Comparison of ENCODE assay signal across 23 mouse cellular contexts in the genomic region with DNA sequence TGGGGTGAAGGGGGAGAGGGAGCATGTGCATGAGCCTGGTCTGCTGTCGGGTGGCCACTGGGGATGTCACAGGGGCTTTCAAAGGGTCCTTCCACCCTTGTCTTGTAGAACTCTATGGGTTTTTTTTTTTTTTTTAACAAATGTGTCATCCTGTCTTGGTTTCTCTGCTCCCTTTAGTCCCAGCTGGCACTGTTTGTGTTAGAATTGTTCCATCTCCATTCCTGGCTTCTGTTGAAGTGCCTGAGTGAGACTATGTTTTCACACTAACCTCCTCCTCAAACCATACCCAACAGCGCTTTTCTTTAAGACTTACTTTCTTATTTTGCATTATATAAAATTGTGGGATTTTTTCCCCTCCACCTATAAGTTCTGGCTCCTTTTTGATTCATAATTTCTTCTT. TPM values are rescaled to one million over a fixed set of nuclear protein-coding genes. Genes with fewer than 3 reads are reported as not detected.
DNase-seq lines count a peak whose midpoint lies in the region; ATAC-seq and TF ChIP-seq lines count a peak whose summit lies in the region.
"Had no signal": no experiment of that assay in that cellular context is flagged by ENCODE, and none has a peak within 500 bp of the region (broad histone marks: within the 10 kb centered on the region; RNA-seq: fewer than 3 reads in every experiment).

No protein-coding gene starts in this region.

- 0 out of 2 replicates have a peak overlapping the region, but pooled peaks have one; percentile 89 for H3K27ac ChIP-seq in heart, embryonic 13.5 days (replicated peaks)
- H3K27ac ChIP-seq in heart, adult 2 months: no peak overlapping the region
- 0 out of 2 replicates have a peak overlapping the region, but pooled peaks have one; percentile 15 for H3K27ac ChIP-seq in intestine, embryonic 15.5 days
- no peak overlapping the region for H3K27ac ChIP-seq in intestine, postnatal 0 days (ENCODE audit: low read depth, low read length)
- H3K27ac ChIP-seq: forebrain, embryonic 15.5 days; hindbrain, embryonic 14.5 days had no signal

- H3K27me3 ChIP-seq in heart, embryonic 13.5 days (replicated peaks): no peaks in the 10 kb centered on the region
- H3K27me3 ChIP-seq in heart, adult 2 months (ENCODE audit: control insufficient read depth, insufficient read depth, low read length): no peaks in the 10 kb centered on the region
- no peaks in the 10 kb centered on the region for H3K27me3 ChIP-seq in intestine, embryonic 15.5 days (replicated peaks)
- H3K27me3 ChIP-seq in intestine, postnatal 0 days (replicated peaks; ENCODE audit: control insufficient read depth, insufficient read depth, low read length): no peaks in the 10 kb centered on the region
- H3K27me3 ChIP-seq: embryonic facial prominence, embryonic 12.5 days; forebrain, embryonic 15.5 days had no signal

- H3K36me3 ChIP-seq in heart, embryonic 13.5 days: no peaks in the 10 kb centered on the region
- no peaks in the 10 kb centered on the region for H3K36me3 ChIP-seq in heart, adult 2 months (ENCODE audit: control insufficient read depth, insufficient read depth, low read length)
- H3K36me3 ChIP-seq in intestine, embryonic 15.5 days: no peaks in the 10 kb centered on the region
- no peaks in the 10 kb centered on the region for H3K36me3 ChIP-seq in intestine, postnatal 0 days (ENCODE audit: control insufficient read depth, insufficient read depth)
- H3K36me3 ChIP-seq: embryonic facial prominence, embryonic 12.5 days; forebrain, embryonic 15.5 days; G1E had no signal

- intact Hi-C loops in heart, adult 2 months (cut with DNase I): no loop called here

- H3K4me1 ChIP-seq in heart, embryonic 13.5 days: peaks cover 76% of the 10 kb centered on the region
- peaks cover 7% of the 10 kb centered on the region for H3K4me1 ChIP-seq in heart, adult 2 months (ENCODE audit: control insufficient read depth, insufficient read depth, low read length)
- peaks cover 14% of the 10 kb centered on the region for H3K4me1 ChIP-seq in intestine, embryonic 15.5 days (replicated peaks)
- H3K4me1 ChIP-seq in intestine, postnatal 0 days (replicated peaks; ENCODE audit: control insufficient read depth, insufficient read depth, low read length): no peaks in the 10 kb centered on the region

- H3K9me3 ChIP-seq in heart, embryonic 13.5 days: no peaks in the 10 kb centered on the region
- no peaks in the 10 kb centered on the region for H3K9me3 ChIP-seq in intestine, embryonic 15.5 days
- no peaks in the 10 kb centered on the region for H3K9me3 ChIP-seq in intestine, postnatal 0 days (ENCODE audit: control insufficient read depth)
- H3K9me3 ChIP-seq: embryonic facial prominence, embryonic 12.5 days; forebrain, embryonic 15.5 days; G1E had no signal

- no peak for ATAC-seq in heart, embryonic 13.5 days (ENCODE audit: extremely low read depth, insufficient number of reproducible peaks, low FRiP score, low TSS enrichment)
- ATAC-seq in intestine, embryonic 15.5 days: no peak
- ATAC-seq in intestine, postnatal 0 days: no peak
- ATAC-seq: forebrain, embryonic 15.5 days; intestine, embryonic 16.5 days had no signal

- H3K4me3 ChIP-seq in heart, embryonic 13.5 days: no peak overlapping the region
- no peak overlapping the region for H3K4me3 ChIP-seq in heart, adult 2 months
- H3K4me3 ChIP-seq in intestine, embryonic 15.5 days (replicated peaks): no peak overlapping the region
- no peak overlapping the region for H3K4me3 ChIP-seq in intestine, postnatal 0 days (ENCODE audit: low read depth, low read length)
- H3K4me3 ChIP-seq: embryonic facial prominence, embryonic 12.5 days; forebrain, embryonic 15.5 days had no signal

- H3K4me2 ChIP-seq in heart, embryonic 13.5 days: no peak overlapping the region
- no peak overlapping the region for H3K4me2 ChIP-seq in intestine, embryonic 15.5 days (replicated peaks)
- H3K4me2 ChIP-seq in intestine, postnatal 0 days (replicated peaks; ENCODE audit: low read depth): no peak overlapping the region
- H3K4me2 ChIP-seq: embryonic facial prominence, embryonic 12.5 days; forebrain, embryonic 15.5 days; hindbrain, embryonic 14.5 days had no signal

- no peak overlapping the region for H3K9ac ChIP-seq in heart, embryonic 13.5 days
- no peak overlapping the region for H3K9ac ChIP-seq in heart, adult 2 months (ENCODE audit: low read depth, low read length)
- no peak overlapping the region for H3K9ac ChIP-seq in intestine, embryonic 15.5 days
- no peak overlapping the region for H3K9ac ChIP-seq in intestine, postnatal 0 days (ENCODE audit: low read depth, low read length)
- H3K9ac ChIP-seq: embryonic facial prominence, embryonic 12.5 days; forebrain, embryonic 15.5 days; hindbrain, embryonic 14.5 days had no signal

- no peak for DNase-seq in heart, adult 2 months
- peak; percentile 42 for DNase-seq in right cerebral cortex, adult 18-20 months
- no peak for DNase-seq in right cerebral cortex, postnatal 14 days
- DNase-seq in telencephalon, adult 2 months (ENCODE audit: low read depth, low spot score): peak; percentile 81
- DNase-seq in gastrocnemius, adult 8-10 months (ENCODE audit: low spot score in 2 of 2): no peak
- DNase-seq: adrenal gland, postnatal 10 days; cerebellum, adult 11-12 months; cerebellum, adult 9-10 months; cerebellum, postnatal 25 days; gastrocnemius, postnatal 10 days; heart, adult 18-20 months; heart, postnatal 4 days had no signal

- TF ChIP-seq POLR2A in heart, adult 2 months (IDR thresholded peaks at IDR 0.05; ENCODE audit: insufficient read depth, low read depth, low read length): no peak

- 59% methylated on average over 2 of the region's 2 CpGs for WGBS in heart, embryonic 13.5 days
- WGBS in heart, adult 2 months: 95% methylated on average over 2 of the region's 2 CpGs
- 86% methylated on average over 2 of the region's 2 CpGs for WGBS in intestine, embryonic 15.5 days
- WGBS in intestine, postnatal 0 days: 71% methylated on average over 2 of the region's 2 CpGs

- no peak for TF ChIP-seq CTCF in heart, adult 2 months (IDR thresholded peaks at IDR 0.05)
- no peak for TF ChIP-seq CTCF in intestine, postnatal 0 days (IDR thresholded peaks at IDR 0.05; ENCODE audit: low read depth)

- TF ChIP-seq EP300 in heart, adult 2 months (IDR thresholded peaks at IDR 0.05; ENCODE audit: insufficient read depth, low read depth, low read length): no peak

- no peaks in the 10 kb centered on the region for H3K79me2 ChIP-seq in heart, adult 2 months (replicated peaks; ENCODE audit: control insufficient read depth, insufficient read depth, low read length)

RNA-seq across cellular contexts. Expression of a gene that starts 15.5 kb away (rescaled TPM):
- polyA plus RNA-seq in heart, embryonic 13.5 days (2015; fragmentation: Nextera tagmentation; extraction: Ambion mirVana): 262 and 266 TPM in 2 replicates
- total RNA-seq in heart, adult 2 months (2021): 10 to 100 TPM; 31.1 to 36.1 TPM
- polyA plus RNA-seq in heart, adult 2 months (2012; rRNA removed): 25.5 and 30.5 TPM in 2 replicates
- polyA plus RNA-seq in intestine, embryonic 15.5 days (2015; fragmentation: Nextera tagmentation; extraction: Ambion mirVana): 299 and 320 TPM in 2 replicates
- 246 and 259 TPM in 2 replicates for polyA plus RNA-seq in intestine, postnatal 0 days (2015; fragmentation: Nextera tagmentation; extraction: Ambion mirVana)
- 10 to 100 TPM; 22.4 to 27.2 (median 26.6) TPM for total RNA-seq in gastrocnemius, adult 8-10 months (2022)

RNA-seq across cellular contexts. Expression of a gene that starts 50.8 kb away (rescaled TPM):
- 0.12 and 0.15 TPM in 2 replicates for polyA plus RNA-seq in heart, embryonic 13.5 days (2015; fragmentation: Nextera tagmentation; extraction: Ambion mirVana)
- total RNA-seq in heart, adult 2 months (2021): under 1 TPM; 0.18 to 0.20 TPM
- polyA plus RNA-seq in heart, adult 2 months (2012; rRNA removed): 0.04 and 0.35 TPM in 2 replicates
- polyA plus RNA-seq in intestine, embryonic 15.5 days (2015; fragmentation: Nextera tagmentation; extraction: Ambion mirVana): 0.52 and 0.84 TPM in 2 replicates
- polyA plus RNA-seq in intestine, postnatal 0 days (2015; fragmentation: Nextera tagmentation; extraction: Ambion mirVana): 5.1 and 6.4 TPM in 2 replicates
- under 1 TPM in 2 of 4 experiments, not detected in 2; 0.13 to 0.51 TPM for total RNA-seq in gastrocnemius, adult 8-10 months (2022)
- polyA plus RNA-seq: cortical plate, adult 2 months; embryonic facial prominence, embryonic 12.5 days; forebrain, embryonic 11.5 days; forebrain, embryonic 15.5 days; G1E; heart, postnatal 0 days; hindbrain, embryonic 14.5 days had no signal

Comparison
In these comparisons a context has a peak if more than half of its experiments do, and no peak if none do; other contexts are left out.
1. H3K27ac ChIP-seq: peak in heart, embryonic 13.5 days (single experiment) and intestine, embryonic 15.5 days (single experiment); none in heart, adult 2 months (single experiment) and intestine, postnatal 0 days (single experiment).
2. DNase-seq: peak in right cerebral cortex, adult 18-20 months (single experiment) and telencephalon, adult 2 months (single experiment); none in heart, adult 2 months (0 of 2), right cerebral cortex, postnatal 14 days (single experiment) and gastrocnemius, adult 8-10 months (0 of 2).